Mouse (Mus musculus): ENCODE results near the gene Duoxa2. TPM values are rescaled to one million over a fixed set of nuclear protein-coding genes. Genes with fewer than 3 reads are reported as not detected.

Duoxa2 gene
- polyA plus RNA-seq, 1 experiment from 2014 or later: not detected

DNA sequence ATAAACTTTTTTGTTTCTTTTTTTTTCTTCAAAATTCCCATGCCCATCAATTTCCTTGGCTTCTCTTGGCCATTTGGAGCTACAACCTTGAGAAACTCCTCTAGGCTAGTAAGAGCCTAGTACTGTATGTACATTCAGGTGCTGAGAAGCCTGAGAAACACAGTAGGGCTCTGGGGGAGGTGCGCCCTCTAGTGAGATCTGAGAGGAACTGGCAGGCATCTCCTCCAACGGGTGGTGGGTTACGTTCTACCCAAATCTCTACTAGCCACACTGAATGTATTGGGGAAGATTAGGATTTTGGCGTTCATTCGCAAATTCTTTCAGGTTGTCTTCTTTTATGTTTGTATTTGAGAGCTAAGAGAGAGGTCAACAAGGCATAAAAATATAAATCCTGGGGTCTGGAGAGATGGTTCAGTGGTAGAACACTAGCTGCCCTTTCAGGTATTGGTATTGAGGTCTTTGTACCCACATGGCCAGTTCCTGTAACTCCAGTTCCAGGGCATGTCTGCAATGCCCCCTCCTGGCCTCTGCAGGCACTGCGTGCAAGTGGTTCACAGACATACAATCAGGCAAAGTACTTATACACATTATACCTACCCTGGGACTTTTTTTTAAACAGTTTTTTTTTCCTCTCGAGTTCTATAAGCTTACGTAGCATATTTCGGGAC is 4.0 kb downstream of the Duoxa2 start:
- Histone ChIP-seq H3K36me3 (ENCODE audit: control insufficient read depth, insufficient read depth, low read length) (no peaks in the 10 kb centered on the region), H3K27me3 (ENCODE audit: control insufficient read depth, insufficient read depth, low read length) (peaks cover 51% of the 10 kb centered on the region), H3K9ac (ENCODE audit: low read depth, low read length) (no peak overlapping the region), H3K4me3 (ENCODE audit: low read depth, low read length) (no peak overlapping the region), H3K27ac (ENCODE audit: low read depth, low read length) (no peak overlapping the region), H3K9me3 (ENCODE audit: control insufficient read depth, low read length) (no peaks in the 10 kb centered on the region), H3K4me1 (replicated peaks; ENCODE audit: control insufficient read depth, insufficient read depth, low read length) (peaks cover 9% of the 10 kb centered on the region), H3K4me2 (replicated peaks; ENCODE audit: low read depth, low read length) (no peak overlapping the region)
- DNase-seq (ENCODE audit: low spot score): peak; percentile 80
- 13% methylated on average over 9 of the region's 9 CpGs for WGBS
- 0 out of 2 replicates have a peak, but pooled peaks have one; percentile 33 for ATAC-seq (ENCODE audit: low FRiP score)

DNA sequence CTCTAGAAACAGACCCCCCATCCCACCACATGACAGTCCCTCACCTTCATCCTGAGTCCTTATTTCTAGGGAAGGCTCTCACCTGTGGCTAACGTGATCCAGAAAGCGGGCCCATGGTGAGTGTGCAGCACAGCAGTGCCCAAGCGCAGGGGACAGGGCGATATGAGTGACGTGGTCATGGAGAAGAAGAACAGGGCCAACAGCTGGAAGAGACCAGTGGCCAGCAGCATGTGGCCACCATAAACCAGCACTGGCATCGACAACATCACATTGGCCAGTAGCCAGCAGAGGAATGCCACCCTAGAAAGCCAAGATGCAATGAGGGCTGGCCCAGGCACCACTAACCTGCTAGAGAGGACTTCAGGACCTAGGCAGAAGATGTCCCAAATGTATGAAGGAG is 5.8 kb downstream of the Duoxa2 start:
- H3K27me3 ChIP-seq (ENCODE audit: control insufficient read depth, insufficient read depth, low read length): peaks cover 32% of the 10 kb centered on the region
- H3K9me3 ChIP-seq (ENCODE audit: control insufficient read depth, low read length): no peaks in the 10 kb centered on the region
- H3K27ac ChIP-seq (ENCODE audit: low read depth, low read length): no peak overlapping the region
- ATAC-seq (ENCODE audit: low FRiP score) (no peak), DNase-seq (ENCODE audit: low spot score) (no peak)
- H3K4me2 ChIP-seq (replicated peaks; ENCODE audit: low read depth, low read length): no peak overlapping the region
- H3K9ac ChIP-seq (ENCODE audit: low read depth, low read length): no peak overlapping the region
- 81% methylated on average over 6 of the region's 6 CpGs for WGBS
- peaks cover 3% of the 10 kb centered on the region for H3K4me1 ChIP-seq (replicated peaks; ENCODE audit: control insufficient read depth, insufficient read depth, low read length)
- no peak overlapping the region for H3K4me3 ChIP-seq (ENCODE audit: low read depth, low read length)
- no peaks in the 10 kb centered on the region for H3K36me3 ChIP-seq (ENCODE audit: control insufficient read depth, insufficient read depth, low read length)

DNA sequence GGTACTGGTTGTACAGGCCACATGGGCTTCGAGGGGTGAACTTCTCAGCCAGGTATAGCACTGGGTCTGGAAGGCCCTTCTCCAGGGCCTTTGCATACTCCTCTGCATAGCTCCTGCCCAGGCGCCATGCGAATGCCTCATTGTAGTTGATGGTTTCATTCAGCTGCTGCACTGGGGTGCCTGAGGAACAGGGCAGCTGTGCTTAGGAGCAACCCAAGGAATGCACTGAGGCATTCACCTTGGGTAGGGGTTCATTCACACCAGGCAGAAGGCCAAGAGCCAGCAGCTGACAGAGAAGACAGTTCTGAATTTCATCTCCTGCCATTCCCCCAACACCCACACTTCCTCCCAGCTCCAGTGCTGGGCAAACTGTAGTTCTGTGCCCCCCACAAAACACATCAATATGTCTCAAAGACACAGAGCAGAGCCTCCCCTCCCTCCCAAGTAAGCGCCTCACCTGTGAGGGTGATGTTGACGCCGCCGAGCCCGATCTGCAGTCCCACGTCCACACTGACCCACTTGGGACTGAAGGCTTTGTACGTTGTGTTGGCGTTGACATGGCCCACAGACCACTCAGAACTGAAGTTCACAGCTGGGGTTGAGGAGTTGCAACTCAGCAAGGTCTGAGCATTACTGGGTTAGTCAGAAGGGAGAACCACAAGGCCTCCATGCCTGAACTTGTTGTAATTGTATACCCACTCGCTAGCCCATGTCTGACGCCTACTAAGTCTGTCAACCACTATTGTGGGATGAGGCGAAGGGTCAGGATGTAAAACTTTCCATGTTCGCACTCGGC is 6.6 kb downstream of the Duoxa2 start:
- Histone ChIP-seq H3K4me2 (replicated peaks; ENCODE audit: low read depth, low read length) (no peak overlapping the region), H3K4me1 (replicated peaks; ENCODE audit: control insufficient read depth, insufficient read depth, low read length) (peaks cover 3% of the 10 kb centered on the region), H3K27me3 (ENCODE audit: control insufficient read depth, insufficient read depth, low read length) (peaks cover 25% of the 10 kb centered on the region), H3K9ac (ENCODE audit: low read depth, low read length) (no peak overlapping the region), H3K9me3 (ENCODE audit: control insufficient read depth, low read length) (no peaks in the 10 kb centered on the region), H3K27ac (ENCODE audit: low read depth, low read length) (no peak overlapping the region), H3K4me3 (ENCODE audit: low read depth, low read length) (no peak overlapping the region), H3K36me3 (ENCODE audit: control insufficient read depth, insufficient read depth, low read length) (no peaks in the 10 kb centered on the region)
- ATAC-seq (ENCODE audit: low FRiP score): no peak
- no peak for DNase-seq (ENCODE audit: low spot score)
- WGBS: 85% methylated on average over 16 of the region's 16 CpGs

DNA sequence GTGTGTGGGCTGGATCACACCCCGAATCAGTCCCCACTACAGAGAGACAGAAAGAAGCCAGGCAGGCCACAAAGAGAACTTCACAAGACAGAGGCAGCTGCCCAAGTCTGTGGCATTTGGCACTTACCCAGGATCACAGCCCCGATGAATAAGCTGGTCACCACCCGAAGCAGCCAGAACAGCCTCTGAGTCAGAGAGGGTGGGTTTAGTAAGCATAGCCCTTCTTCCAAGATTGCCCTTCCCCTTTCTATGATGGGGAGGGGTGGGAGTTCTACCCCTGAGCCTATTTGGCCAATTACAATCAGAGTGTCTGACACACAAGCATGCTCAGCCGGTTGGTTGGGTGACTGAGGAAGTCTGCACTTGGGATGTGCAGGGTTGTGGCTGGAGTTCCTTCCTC is 7.5 kb downstream of the Duoxa2 start:
- DNase-seq (ENCODE audit: low spot score) (no peak), ATAC-seq (ENCODE audit: low FRiP score) (no peak)
- H3K27ac ChIP-seq (ENCODE audit: low read depth, low read length): no peak overlapping the region
- H3K9ac ChIP-seq (ENCODE audit: low read depth, low read length): no peak overlapping the region
- no peaks in the 10 kb centered on the region for H3K36me3 ChIP-seq (ENCODE audit: control insufficient read depth, insufficient read depth, low read length)
- no peak overlapping the region for H3K4me3 ChIP-seq (ENCODE audit: low read depth, low read length)
- WGBS: 83% methylated on average over 4 of the region's 4 CpGs
- peaks cover 20% of the 10 kb centered on the region for H3K27me3 ChIP-seq (ENCODE audit: control insufficient read depth, insufficient read depth, low read length)
- no peak overlapping the region for H3K4me2 ChIP-seq (replicated peaks; ENCODE audit: low read depth, low read length)
- H3K9me3 ChIP-seq (ENCODE audit: control insufficient read depth, low read length): no peaks in the 10 kb centered on the region
- H3K4me1 ChIP-seq (replicated peaks; ENCODE audit: control insufficient read depth, insufficient read depth, low read length): peaks cover 3% of the 10 kb centered on the region

DNA sequence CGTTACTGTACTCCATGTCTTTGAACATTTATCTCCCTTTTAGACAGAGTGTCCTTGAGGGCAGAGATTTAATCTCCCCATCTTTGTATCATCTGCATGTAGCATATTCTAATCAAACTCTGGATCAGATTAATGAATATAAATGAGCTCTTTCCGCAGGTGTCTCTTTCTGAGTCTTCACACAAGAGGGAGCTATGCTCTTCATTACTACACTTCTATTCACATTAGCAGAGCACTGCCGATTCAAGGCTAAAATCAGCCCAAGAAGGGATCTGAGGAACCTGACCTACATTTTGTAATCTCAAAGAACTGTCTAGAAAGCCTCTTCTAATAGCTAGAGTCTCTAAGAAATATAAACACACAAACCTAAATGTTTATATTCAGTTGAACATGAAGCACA is 10.9 kb downstream of the Duoxa2 start:
- Histone ChIP-seq H3K27ac (ENCODE audit: low read depth, low read length) (no peak overlapping the region), H3K36me3 (ENCODE audit: control insufficient read depth, insufficient read depth, low read length) (no peaks in the 10 kb centered on the region), H3K4me2 (replicated peaks; ENCODE audit: low read depth, low read length) (no peak overlapping the region), H3K4me1 (replicated peaks; ENCODE audit: control insufficient read depth, insufficient read depth, low read length) (peaks cover 4% of the 10 kb centered on the region; the same call in 1 of the 2 replicates), H3K9me3 (ENCODE audit: control insufficient read depth, low read length) (no peaks in the 10 kb centered on the region), H3K27me3 (ENCODE audit: control insufficient read depth, insufficient read depth, low read length) (peaks cover 19% of the 10 kb centered on the region), H3K4me3 (ENCODE audit: low read depth, low read length) (no peak overlapping the region), H3K9ac (ENCODE audit: low read depth, low read length) (no peak overlapping the region)
- WGBS: 55% methylated on average over 3 of the region's 3 CpGs
- DNase-seq (ENCODE audit: low spot score): no peak
- no peak for ATAC-seq (ENCODE audit: low FRiP score)

DNA sequence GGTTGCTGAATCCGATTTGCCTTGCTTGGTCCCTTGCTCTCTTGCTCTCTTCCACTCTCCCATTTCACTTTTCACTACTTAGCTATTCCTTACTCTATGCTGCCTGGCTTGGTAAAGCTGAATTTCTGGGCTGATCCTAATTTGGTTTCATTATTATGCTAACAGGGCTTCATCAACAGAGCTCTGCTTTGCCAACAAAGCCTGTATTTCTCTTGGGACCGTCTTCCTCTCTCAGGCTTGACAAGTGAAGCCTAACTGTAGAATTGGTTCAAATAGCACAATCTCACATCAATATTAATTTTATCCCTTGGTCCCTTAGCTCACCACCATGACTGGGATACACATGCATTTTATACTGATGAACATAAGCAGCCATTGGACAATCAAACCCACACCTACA is 12.9 kb downstream of the Duoxa2 start:
- ATAC-seq (ENCODE audit: low FRiP score): 0 out of 2 replicates have a peak, but pooled peaks have one; percentile 15
- no peak for DNase-seq (ENCODE audit: low spot score)
- WGBS: 45% methylated on average over 2 of the region's 2 CpGs

DNA sequence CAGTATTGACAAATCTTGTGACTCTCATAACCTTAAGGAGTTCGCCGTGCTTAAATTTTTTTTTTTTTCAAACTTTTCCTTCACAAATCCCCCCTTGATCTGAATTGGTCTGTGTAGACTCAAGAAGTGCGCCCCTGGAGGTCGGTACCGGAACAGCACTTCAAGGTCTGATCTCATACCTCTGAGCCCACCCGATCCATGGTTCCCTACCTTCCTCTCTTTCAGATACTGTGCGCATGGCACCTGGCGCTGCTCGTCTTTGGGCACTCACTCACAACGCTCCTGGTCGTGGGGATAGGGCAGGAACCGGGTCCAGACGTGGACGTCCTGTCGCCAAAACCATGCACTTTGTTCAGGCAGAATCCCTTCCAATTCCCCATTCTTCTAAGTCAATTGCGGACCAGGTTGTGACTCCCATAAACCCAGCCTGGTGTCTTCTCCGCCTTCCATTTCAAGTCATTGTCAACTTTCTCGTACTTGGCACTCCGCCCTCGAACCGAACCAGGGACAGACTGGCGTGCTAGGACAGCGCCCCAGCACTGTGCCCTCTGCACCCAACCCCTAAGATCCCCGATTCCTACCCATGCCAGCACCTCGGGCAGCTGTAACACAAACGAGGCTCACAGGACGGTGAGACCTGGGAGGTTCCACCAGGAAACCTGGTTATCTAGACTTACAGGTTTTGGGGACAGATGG is 14.2 kb downstream of the Duoxa2 start:
- DNase-seq (ENCODE audit: low spot score) (peak; percentile 86), ATAC-seq (ENCODE audit: low FRiP score) (peak; percentile 51)
- Histone ChIP-seq H3K27ac (ENCODE audit: low read depth, low read length) (no peak overlapping the region), H3K36me3 (ENCODE audit: control insufficient read depth, insufficient read depth, low read length) (no peaks in the 10 kb centered on the region), H3K4me2 (replicated peaks; ENCODE audit: low read depth, low read length) (peak overlapping the region; percentile 17; the same call in 1 of the 2 replicates), H3K4me3 (ENCODE audit: low read depth, low read length) (no peak overlapping the region; the same call in none of the 2 replicates), H3K4me1 (replicated peaks; ENCODE audit: control insufficient read depth, insufficient read depth, low read length) (peaks cover 4% of the 10 kb centered on the region; the same call in 1 of the 2 replicates), H3K9me3 (ENCODE audit: control insufficient read depth, low read length) (no peaks in the 10 kb centered on the region), H3K9ac (ENCODE audit: low read depth, low read length) (no peak overlapping the region), H3K27me3 (ENCODE audit: control insufficient read depth, insufficient read depth, low read length) (peaks cover 18% of the 10 kb centered on the region)
- WGBS: 4% methylated on average over 27 of the region's 27 CpGs

More for the DNA sequence above, 12.9 kb downstream of the Duoxa2 start:
- H3K9me3 ChIP-seq (ENCODE audit: control insufficient read depth, low read length): no peaks in the 10 kb centered on the region
- H3K4me3 ChIP-seq (ENCODE audit: low read depth, low read length): no peak overlapping the region
- H3K4me1 ChIP-seq (replicated peaks; ENCODE audit: control insufficient read depth, insufficient read depth, low read length): peaks cover 4% of the 10 kb centered on the region; the same call in 1 of the 2 replicates
- no peak overlapping the region for H3K9ac ChIP-seq (ENCODE audit: low read depth, low read length)
- peaks cover 18% of the 10 kb centered on the region for H3K27me3 ChIP-seq (ENCODE audit: control insufficient read depth, insufficient read depth, low read length)
- H3K36me3 ChIP-seq (ENCODE audit: control insufficient read depth, insufficient read depth, low read length): no peaks in the 10 kb centered on the region
- H3K27ac ChIP-seq (ENCODE audit: low read depth, low read length): no peak overlapping the region
- H3K4me2 ChIP-seq (replicated peaks; ENCODE audit: low read depth, low read length): no peak overlapping the region

DNA sequence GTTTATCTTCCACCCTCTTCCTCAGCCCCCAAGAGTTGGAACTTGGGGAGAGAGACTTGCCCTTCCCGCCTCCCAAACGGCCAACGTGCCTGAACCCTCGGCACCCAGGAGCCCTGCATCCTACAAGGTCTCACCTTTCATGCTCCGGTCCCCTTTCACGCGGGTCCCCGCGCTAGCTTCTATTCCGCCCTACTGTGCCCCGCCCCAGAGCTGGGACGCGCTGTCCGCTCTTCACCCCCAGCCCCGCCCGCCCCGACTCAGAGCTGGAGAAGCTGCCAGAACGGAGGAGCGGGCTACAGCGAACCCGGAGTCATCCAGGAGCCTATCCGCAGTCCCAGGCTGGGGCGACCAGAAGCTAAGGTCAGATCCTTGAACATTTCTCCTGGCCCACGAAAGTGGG is 14.8 kb downstream of the Duoxa2 start, which contains the start of gene Duoxa1:
TSS of gene Duoxa1 (minus strand) at position 195 of the 400 bp plus-strand sequence.
- H3K27ac ChIP-seq (ENCODE audit: low read depth, low read length): no peak within 1 kb of the TSS
- peak within 1 kb of the TSS; percentile 26 for H3K4me2 ChIP-seq (replicated peaks; ENCODE audit: low read depth, low read length)
- H3K27me3 ChIP-seq (ENCODE audit: control insufficient read depth, insufficient read depth, low read length): peaks cover 18% of the 10 kb centered on the region
- peaks cover 4% of the 10 kb centered on the region; the same call in 1 of the 2 replicates for H3K4me1 ChIP-seq (replicated peaks; ENCODE audit: control insufficient read depth, insufficient read depth, low read length)
- no peaks in the 10 kb centered on the region for H3K36me3 ChIP-seq (ENCODE audit: control insufficient read depth, insufficient read depth, low read length)
- DNase-seq (ENCODE audit: low spot score) (peak; percentile 30), ATAC-seq (ENCODE audit: low FRiP score) (peak; percentile 39; the same call in 1 of the 2 replicates)
- 4% methylated on average over 24 of the region's 24 CpGs for WGBS
- no peaks in the 10 kb centered on the region for H3K9me3 ChIP-seq (ENCODE audit: control insufficient read depth, low read length)
- H3K4me3 ChIP-seq (ENCODE audit: low read depth, low read length): peak within 1 kb of the TSS; percentile 19
- H3K9ac ChIP-seq (ENCODE audit: low read depth, low read length): no peak within 1 kb of the TSS
